Mouse (Mus musculus): ENCODE results near the gene Zfhx3. TPM values are rescaled to one million over a fixed set of nuclear protein-coding genes. Genes with fewer than 3 reads are reported as not detected.

Zfhx3 gene
- polyA plus RNA-seq, 1 experiment: 14.0 TPM

GRCm38 (mm10) chr8:107942752-107943510, 487 bp downstream of the Zfhx3 start:
- H3K9ac ChIP-seq (ENCODE audit: low read depth, poor library complexity, severe bottlenecking): no peak overlapping the region
- no peak overlapping the region for H3K4me3 ChIP-seq (ENCODE audit: low read depth, low read length)
- no peak for TF ChIP-seq CTCF (IDR thresholded peaks at IDR 0.05; ENCODE audit: low read depth, low read length)
- TF ChIP-seq POLR2A (IDR thresholded peaks at IDR 0.05; ENCODE audit: insufficient read depth, low read length): no peak
- TF ChIP-seq EP300 (IDR thresholded peaks at IDR 0.05; ENCODE audit: insufficient read depth, low read depth, low read length): no peak
- peaks cover 9% of the 10 kb centered on the region for H3K4me1 ChIP-seq (ENCODE audit: control insufficient read depth, insufficient read depth, low read length)
- no peak overlapping the region for H3K27ac ChIP-seq (ENCODE audit: insufficient read depth, low read length)
- no peaks in the 10 kb centered on the region; the same call in 1 of the 2 replicates for H3K27me3 ChIP-seq (ENCODE audit: control insufficient read depth, insufficient read depth, low read length, poor library complexity, severe bottlenecking)
- peaks cover 4% of the 10 kb centered on the region; the same call in 1 of the 2 replicates for H3K9me3 ChIP-seq (replicated peaks; ENCODE audit: control insufficient read depth, insufficient read depth, low read length, poor library complexity, severe bottlenecking)
- no peaks in the 10 kb centered on the region for H3K36me3 ChIP-seq (ENCODE audit: control insufficient read depth, insufficient read depth, low read length, poor library complexity, severe bottlenecking)

DNA sequence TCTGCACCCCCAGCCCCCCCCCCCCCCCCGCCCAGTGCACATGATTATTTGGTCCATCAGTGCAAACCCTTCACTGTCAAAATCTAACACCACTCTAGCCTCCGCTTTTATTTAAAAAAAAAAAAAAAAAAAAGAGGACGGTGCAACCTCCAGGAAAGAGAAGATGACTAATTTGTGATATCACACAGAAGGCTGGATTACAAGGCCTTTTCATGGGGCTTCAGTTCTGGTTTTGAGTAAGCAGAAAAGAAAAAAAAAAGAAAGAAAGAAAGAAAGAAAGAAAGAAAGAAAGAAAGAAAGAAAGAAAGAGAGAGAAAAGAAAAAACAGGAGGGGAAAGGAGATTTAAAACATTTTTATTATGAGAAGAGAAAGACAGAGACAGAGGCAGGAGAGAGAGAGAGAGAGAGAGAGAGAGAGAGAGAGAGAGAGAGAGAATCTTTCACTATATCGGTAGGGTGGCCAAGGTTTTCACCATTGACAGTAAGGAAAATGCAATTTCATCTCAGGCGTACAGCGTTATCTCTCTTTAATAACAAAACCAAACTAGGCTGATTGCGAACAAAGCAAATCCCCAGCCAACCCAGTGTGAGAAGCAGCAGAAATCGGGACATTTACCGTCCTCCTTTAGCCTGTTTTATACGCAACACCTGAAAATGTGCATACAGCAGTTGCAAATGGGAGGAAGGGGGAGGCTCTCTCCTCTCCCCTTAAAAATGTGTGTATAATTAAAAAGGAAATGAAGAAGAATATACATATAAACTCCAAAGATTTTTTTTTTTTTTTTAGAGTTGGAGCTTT, 1.3 kb downstream of the Zfhx3 start:
- Histone ChIP-seq H3K9me3 (replicated peaks; ENCODE audit: control insufficient read depth, insufficient read depth, low read length, poor library complexity, severe bottlenecking) (no peaks in the 10 kb centered on the region), H3K36me3 (ENCODE audit: control insufficient read depth, insufficient read depth, low read length, poor library complexity, severe bottlenecking) (no peaks in the 10 kb centered on the region), H3K27ac (ENCODE audit: insufficient read depth, low read length) (no peak overlapping the region), H3K27me3 (ENCODE audit: control insufficient read depth, insufficient read depth, low read length, poor library complexity, severe bottlenecking) (no peaks in the 10 kb centered on the region; the same call in 1 of the 2 replicates), H3K4me1 (ENCODE audit: control insufficient read depth, insufficient read depth, low read length) (peaks cover 9% of the 10 kb centered on the region), H3K4me3 (ENCODE audit: low read depth, low read length) (no peak overlapping the region), H3K9ac (ENCODE audit: low read depth, poor library complexity, severe bottlenecking) (no peak overlapping the region)
- TF ChIP-seq EP300 (IDR thresholded peaks at IDR 0.05; ENCODE audit: insufficient read depth, low read depth, low read length) (no peak), CTCF (IDR thresholded peaks at IDR 0.05; ENCODE audit: low read depth, low read length) (no peak), POLR2A (IDR thresholded peaks at IDR 0.05; ENCODE audit: insufficient read depth, low read length) (no peak)

- peak overlapping the region; percentile 14 for H3K9ac ChIP-seq (ENCODE audit: low read depth, poor library complexity, severe bottlenecking)
- H3K27me3 ChIP-seq (ENCODE audit: control insufficient read depth, insufficient read depth, low read length, poor library complexity, severe bottlenecking): no peaks in the 10 kb centered on the region; the same call in 1 of the 2 replicates
- no peaks in the 10 kb centered on the region for H3K9me3 ChIP-seq (replicated peaks; ENCODE audit: control insufficient read depth, insufficient read depth, low read length, poor library complexity, severe bottlenecking)
- H3K4me3 ChIP-seq (ENCODE audit: low read depth, low read length): peak overlapping the region; percentile 40
- H3K36me3 ChIP-seq (ENCODE audit: control insufficient read depth, insufficient read depth, low read length, poor library complexity, severe bottlenecking): no peaks in the 10 kb centered on the region
- H3K4me1 ChIP-seq (ENCODE audit: control insufficient read depth, insufficient read depth, low read length): peaks cover 8% of the 10 kb centered on the region
- H3K27ac ChIP-seq (ENCODE audit: insufficient read depth, low read length): no peak overlapping the region
- TF ChIP-seq CTCF (IDR thresholded peaks at IDR 0.05; ENCODE audit: low read depth, low read length): no peak
- TF ChIP-seq EP300 (IDR thresholded peaks at IDR 0.05; ENCODE audit: insufficient read depth, low read depth, low read length): no peak
- no peak for TF ChIP-seq POLR2A (IDR thresholded peaks at IDR 0.05; ENCODE audit: insufficient read depth, low read length)
These were observed 2.5 kb downstream of the Zfhx3 start for GRCm38 (mm10) chr8:107944676-107945600.

GRCm38 (mm10) chr8:107946888-107947287, 4.4 kb downstream of the Zfhx3 start:
- no peaks in the 10 kb centered on the region for H3K9me3 ChIP-seq (replicated peaks; ENCODE audit: control insufficient read depth, insufficient read depth, low read length, poor library complexity, severe bottlenecking)
- no peaks in the 10 kb centered on the region for H3K36me3 ChIP-seq (ENCODE audit: control insufficient read depth, insufficient read depth, low read length, poor library complexity, severe bottlenecking)
- H3K4me1 ChIP-seq (ENCODE audit: control insufficient read depth, insufficient read depth, low read length): peaks cover 8% of the 10 kb centered on the region
- H3K27me3 ChIP-seq (ENCODE audit: control insufficient read depth, insufficient read depth, low read length, poor library complexity, severe bottlenecking): no peaks in the 10 kb centered on the region; the same call in 1 of the 2 replicates
- H3K4me3 ChIP-seq (ENCODE audit: low read depth, low read length): no peak overlapping the region
- TF ChIP-seq EP300 (IDR thresholded peaks at IDR 0.05; ENCODE audit: insufficient read depth, low read depth, low read length): no peak
- TF ChIP-seq CTCF (IDR thresholded peaks at IDR 0.05; ENCODE audit: low read depth, low read length): no peak
- TF ChIP-seq POLR2A (IDR thresholded peaks at IDR 0.05; ENCODE audit: insufficient read depth, low read length): no peak
- no peak overlapping the region for H3K27ac ChIP-seq (ENCODE audit: insufficient read depth, low read length)
- no peak overlapping the region for H3K9ac ChIP-seq (ENCODE audit: low read depth, poor library complexity, severe bottlenecking)

DNA sequence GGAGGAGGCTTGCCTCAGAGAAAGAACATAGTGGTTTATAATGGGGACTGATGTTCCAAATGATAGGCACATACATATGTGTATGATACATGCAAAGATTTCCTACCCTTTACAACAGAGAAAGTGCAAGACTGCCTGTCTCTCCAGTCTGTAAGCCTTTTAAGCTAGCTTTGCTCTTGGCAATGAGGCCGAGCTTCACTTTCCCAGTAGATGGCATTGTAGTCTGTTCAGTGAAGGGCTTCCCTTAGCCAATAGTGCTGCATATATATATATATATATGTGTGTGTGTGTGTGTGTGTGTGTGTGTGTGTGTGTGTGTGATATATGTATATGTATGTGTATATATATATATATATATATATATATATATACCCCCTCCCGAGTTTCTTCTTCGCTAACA, 13.4 kb downstream of the Zfhx3 start:
- Histone ChIP-seq H3K36me3 (ENCODE audit: control insufficient read depth, insufficient read depth, low read length, poor library complexity, severe bottlenecking) (no peaks in the 10 kb centered on the region), H3K27ac (ENCODE audit: insufficient read depth, low read length) (no peak overlapping the region)
- TF ChIP-seq POLR2A (IDR thresholded peaks at IDR 0.05; ENCODE audit: insufficient read depth, low read length): no peak
- no peak for TF ChIP-seq EP300 (IDR thresholded peaks at IDR 0.05; ENCODE audit: insufficient read depth, low read depth, low read length)
- TF ChIP-seq CTCF (IDR thresholded peaks at IDR 0.05; ENCODE audit: low read depth, low read length): no peak

More for the DNA sequence above, 13.4 kb downstream of the Zfhx3 start:
- Histone ChIP-seq H3K9ac (ENCODE audit: low read depth, poor library complexity, severe bottlenecking) (no peak overlapping the region), H3K4me1 (ENCODE audit: control insufficient read depth, insufficient read depth, low read length) (no peaks in the 10 kb centered on the region), H3K27me3 (ENCODE audit: control insufficient read depth, insufficient read depth, low read length, poor library complexity, severe bottlenecking) (no peaks in the 10 kb centered on the region), H3K9me3 (replicated peaks; ENCODE audit: control insufficient read depth, insufficient read depth, low read length, poor library complexity, severe bottlenecking) (no peaks in the 10 kb centered on the region), H3K4me3 (ENCODE audit: low read depth, low read length) (no peak overlapping the region)
